Mouse (Mus musculus) retina, postnatal 7 days (tissue): ENCODE results near the gene Arl16.
A peak's percentile ranks its signal among the peaks of the same experiment; 100 is the strongest.

ENCODE experiments used
- DNase-seq: peaks from one replicate; pipeline ENCODE4 v3.0.0-alpha.2; 2012; ENCODE audit warnings: low read depth, low spot score

Arl16 gene

GRCm38 (mm10) chr11:120492024-120492877 lies 24.8 kb upstream of the Arl16 start:
- DNase-seq = no peak

GRCm38 (mm10) chr11:120491317-120492023 lies 24.1 kb upstream of the Arl16 start, which contains the start of gene Slc25a10:
TSS of gene Slc25a10 (plus strand) at chr11:120491840.
- DNase-seq = peak; percentile 77

DNA sequence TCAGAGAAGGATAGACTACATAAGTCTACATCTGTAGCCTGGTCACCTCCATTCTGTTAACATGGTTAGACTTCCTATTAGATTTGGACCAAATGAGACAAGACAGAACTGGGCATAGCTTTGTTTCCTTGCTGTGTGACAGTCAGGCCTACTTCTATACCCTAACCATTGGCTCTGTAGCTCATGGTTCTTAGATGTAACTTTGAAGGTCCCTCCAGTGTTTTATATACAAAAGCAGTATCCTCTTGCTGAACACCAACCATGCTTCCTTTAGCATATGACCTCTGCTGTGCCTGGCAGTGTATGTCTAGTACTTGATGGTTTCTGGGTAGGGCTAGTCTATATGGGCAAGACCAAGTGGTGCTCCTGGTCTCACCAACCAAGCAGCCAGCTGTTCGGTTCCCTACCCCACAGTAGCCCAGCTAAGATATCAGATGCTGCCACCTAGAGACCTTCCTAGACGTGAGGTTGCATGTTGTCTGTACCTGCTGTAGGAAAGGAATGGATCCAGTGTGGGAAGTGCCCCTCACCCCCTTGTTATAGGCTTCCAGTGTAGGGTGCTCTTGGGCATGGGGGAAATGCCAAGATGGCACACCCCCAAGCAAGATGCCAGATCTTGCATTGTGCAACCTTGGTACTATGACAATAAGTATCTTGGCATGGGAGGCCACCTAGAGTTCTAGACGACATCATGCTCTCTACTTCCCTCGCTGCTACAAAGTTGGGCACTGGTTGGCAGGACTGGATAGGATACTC lies 23.1 kb upstream of the Arl16 start:
- no peak for DNase-seq

DNA sequence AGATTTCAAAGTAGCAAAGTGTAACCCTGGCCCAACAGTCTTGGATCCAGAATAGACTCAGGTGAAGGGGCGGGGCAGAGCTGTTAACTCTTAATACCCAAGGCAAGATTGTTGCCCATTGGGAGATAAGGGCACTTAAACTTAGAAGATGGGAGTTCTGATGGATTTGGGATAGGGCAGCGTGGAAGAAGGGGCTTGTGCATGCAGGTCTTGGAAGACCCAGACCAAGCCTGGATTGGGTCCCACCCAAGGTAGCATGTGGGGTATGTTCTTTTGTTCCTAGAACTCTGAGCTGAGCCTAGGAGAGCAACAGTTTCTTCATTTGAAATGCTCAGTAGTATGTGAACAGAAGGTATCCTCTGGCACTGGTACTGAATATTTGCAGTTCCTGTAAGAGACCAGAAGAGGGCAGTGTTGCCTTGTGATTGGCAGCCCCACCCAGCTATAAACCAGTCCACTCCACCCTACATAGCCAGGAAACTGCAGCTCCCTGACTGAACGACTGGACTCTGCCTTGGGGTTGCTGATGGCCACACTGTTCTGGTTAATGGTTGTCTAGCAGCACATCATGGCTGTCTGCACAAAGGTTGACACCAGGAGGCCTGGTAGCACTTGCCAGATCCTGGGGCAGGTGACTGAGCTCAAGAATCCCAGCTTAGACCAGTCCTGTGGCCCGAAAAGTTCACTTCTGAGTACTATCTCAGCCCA lies 21.8 kb upstream of the Arl16 start:
- DNase-seq = peak; percentile 82

DNA sequence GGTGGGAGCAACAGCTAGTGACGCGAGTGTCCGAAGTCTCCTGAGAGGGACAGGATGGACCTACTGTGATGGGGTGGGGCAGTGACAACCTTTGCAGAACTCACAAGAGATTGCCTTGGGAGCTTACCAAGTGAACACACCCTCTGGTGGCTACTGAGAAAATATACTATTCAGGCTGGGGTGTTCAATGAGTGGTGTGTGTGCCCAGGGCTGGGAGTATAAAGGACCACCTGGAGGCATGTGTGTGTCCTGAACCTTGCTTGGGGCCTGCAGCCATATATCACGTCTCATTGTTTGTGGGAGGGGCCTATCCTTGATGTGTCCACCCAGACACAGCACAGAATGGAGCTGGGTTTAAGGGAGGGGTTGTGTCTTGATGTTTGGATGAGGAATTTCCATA lies 21.1 kb upstream of the Arl16 start:
- no peak for DNase-seq

DNA sequence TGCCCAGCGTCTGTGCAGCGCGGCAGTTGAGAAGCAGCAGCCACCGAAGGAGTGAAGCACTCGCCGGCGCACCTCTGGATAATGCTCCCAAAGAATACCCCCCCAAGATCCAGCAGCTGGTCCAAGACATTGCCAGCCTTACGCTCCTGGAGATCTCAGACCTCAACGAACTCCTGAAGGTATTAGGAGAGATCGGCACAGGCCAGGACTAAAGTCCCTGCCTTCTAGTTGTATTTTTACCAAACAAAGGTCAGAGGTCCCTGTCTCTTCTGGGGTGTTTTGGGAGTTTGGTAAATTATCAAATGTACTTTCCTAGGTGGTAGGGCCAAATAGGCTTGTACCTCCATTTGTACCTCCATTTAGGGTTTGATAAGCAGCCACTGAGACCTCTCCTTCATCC lies 17.8 kb upstream of the Arl16 start:
- no peak for DNase-seq

DNA sequence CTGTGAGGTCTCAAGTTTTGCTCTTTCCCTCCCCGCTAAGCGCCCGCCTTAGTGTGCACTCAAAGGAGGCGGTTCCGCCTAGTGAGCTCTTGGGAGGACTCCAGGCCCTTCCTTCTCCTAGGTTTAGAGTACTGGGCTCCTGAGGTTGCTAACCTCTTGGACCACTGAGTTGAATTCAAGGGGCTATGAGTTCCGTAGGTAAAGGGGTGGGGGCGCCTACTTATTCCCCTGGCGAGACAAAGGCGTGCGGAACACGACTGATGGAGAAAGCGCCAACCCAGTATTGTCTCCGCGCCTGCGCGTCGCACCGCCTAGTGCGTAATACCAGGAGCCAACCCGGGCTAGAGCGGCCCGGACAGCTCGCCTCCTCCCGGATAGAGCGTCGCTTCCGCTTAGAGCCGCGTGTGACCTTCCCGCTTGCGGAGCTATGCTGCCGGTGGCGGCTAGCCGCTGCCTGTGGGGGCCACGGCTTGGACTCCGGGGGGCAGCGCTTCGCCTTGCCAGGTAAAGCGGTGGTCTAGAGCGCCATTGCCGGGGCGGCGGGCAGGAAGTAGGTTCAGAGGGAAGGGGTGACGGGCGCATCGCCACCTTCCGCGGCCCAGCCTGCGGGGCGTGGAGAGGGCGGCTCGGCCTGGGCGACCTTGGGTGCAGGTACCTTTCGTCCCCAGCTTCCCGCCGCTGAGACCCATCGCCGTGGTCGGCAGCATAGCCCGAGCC lies 17.0 kb upstream of the Arl16 start, which contains the start of gene Mrpl12:
TSS of gene Mrpl12 (plus strand) at position 349 of the 717 bp plus-strand sequence.
- DNase-seq = peak; percentile 92

DNA sequence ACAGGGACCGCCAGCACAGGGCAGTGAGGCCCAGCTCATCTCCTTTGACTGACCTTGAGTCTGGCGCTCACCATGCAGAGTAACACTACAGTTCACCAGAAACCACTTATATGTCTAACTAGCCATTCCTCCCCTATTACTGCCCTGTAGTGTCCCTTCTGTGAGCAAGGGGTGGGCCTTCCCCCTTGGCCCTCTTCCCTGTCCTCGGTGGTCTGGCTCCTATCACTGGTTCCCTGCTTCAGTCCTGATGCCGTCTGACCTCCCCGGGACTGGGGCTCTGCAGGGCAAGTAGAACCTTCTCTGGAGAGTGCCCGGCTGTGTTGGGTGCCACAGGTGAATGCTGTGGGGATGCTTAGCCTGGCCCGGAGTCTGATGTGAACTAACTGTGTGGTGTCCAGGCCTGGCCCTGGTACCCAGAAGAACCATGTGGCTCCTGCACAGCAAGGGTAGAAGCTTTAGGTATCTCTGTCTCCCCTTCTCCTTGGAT lies 16.1 kb upstream of the Arl16 start:
- DNase-seq = no peak

DNA sequence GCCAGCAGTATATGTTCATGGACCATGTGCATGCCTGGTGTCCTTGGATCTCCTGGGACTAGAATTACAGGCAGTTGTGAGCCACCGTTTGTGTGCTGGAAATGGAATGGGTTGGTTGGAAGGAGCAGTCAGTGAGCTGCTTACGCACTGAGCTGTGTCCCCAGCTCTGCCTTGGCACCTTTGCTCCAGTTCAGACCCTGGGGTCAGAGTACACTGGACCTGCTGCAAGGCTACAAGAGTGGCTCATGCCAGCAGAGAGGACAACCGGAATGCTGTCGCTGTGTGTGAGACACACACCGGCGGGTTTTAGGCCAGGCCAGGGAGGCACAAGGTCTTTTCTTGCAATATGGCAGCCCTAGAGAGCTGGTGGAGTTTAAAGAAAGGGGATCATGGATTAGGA lies 4.6 kb upstream of the Arl16 start:
- DNase-seq = no peak

DNA sequence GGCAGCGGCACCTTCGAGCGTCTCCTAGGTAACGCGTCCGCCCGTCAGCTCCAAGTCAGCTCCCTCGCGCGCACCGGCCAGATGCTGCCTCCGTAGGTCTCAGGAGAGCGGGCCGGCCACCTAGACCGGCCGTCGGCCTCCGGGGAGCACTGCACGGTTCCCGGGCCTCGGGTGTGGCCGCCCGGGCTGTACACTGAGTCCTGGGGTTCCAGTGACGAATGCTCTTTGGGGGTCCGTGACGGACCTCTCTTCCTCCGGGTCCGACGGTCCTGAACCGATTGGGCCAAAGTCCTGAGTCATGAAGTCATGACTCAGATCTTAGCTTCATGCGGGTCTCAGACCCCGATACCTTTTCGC lies 307 bp upstream of the Arl16 start:
- no peak for DNase-seq

DNA sequence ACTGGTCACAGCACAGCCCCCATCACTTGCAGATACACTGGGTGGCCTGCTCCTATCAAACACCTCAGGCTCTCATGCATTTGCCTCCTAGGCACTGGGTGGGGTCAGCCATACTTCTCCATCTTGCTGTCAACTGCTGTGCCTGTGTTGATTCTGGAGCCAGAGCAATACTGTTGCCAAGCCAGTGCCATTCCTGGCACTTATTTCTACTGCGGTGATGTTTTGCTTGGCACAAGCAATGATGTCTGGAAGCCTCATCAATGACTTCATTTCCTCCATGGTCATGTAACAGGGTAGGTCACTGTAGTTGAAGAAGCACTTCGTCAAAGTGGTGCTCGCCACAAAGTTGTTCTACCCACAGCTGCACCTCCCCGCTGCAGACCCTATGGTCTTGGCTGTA lies 1.9 kb downstream of the Arl16 start:
- no peak for DNase-seq

DNA sequence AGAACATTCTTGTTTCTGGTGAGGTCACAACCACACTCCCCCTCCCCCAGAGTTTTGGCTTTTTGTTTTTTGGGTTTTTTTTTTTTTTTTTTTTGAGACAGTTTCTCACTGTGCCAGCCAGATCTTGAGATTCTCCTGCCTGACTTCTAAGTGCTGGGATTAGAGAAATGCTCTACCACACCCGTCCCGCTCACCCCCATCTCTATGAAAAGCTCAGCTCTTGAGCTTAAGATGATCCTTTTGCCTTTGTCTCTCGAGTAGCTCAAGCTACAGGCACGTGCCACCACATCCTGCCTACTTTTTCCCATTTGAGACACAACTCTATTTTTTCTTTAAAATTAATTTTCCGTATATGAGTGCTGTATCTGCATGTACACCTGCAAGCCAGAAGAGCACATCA lies 3.0 kb downstream of the Arl16 start:
- no peak for DNase-seq

DNA sequence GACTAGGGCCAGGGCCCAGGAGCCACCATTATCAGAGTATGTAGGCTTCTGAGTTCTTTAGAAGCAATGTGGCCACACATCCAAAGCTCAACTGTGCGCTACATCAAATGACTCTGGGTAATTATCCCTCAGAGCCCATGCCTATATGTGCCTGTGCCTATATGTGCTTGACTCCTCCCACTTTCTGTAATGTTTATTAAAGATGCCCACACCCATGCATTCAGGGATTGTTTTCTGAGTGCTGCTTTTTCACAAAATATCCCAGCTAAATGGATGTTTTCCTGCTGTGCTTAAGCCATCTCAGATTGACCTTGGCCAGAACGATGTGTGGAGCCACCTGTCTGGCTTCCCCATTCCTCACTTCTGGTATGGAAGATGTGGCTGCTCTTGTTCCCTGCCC lies 3.9 kb downstream of the Arl16 start:
- DNase-seq = no peak

- DNase-seq = no peak
Observed at GRCm38 (mm10) chr11:120458847-120459597, 8.4 kb downstream of the Arl16 start.

GRCm38 (mm10) chr11:120457772-120458751 lies 9.3 kb downstream of the Arl16 start, which contains the start of the genes Oxld1 and Ccdc137:
TSS of gene Oxld1 (minus strand) at chr11:120458068.
TSS of gene Ccdc137 (plus strand) at chr11:120458115.
- DNase-seq = peak; percentile 73

DNA sequence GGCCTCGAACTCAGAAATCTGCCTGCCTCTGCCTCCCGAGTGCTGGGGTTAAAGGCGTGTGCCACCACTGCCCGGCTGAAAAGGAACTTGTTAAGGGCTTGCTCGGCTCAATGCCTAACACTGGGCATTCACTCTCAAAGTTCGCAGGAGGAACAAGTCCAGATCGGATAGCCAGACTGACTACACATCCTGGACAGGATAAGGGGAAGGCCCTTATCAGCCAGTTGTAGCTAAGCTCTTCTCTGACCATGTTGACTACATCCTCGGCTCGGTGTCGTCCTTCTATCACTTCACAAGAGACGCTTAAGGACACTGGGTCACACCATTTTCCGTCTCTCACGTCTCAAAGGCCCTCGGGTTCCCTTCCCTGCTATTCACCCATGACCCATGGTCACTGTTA lies 10.0 kb downstream of the Arl16 start:
- no peak for DNase-seq

DNA sequence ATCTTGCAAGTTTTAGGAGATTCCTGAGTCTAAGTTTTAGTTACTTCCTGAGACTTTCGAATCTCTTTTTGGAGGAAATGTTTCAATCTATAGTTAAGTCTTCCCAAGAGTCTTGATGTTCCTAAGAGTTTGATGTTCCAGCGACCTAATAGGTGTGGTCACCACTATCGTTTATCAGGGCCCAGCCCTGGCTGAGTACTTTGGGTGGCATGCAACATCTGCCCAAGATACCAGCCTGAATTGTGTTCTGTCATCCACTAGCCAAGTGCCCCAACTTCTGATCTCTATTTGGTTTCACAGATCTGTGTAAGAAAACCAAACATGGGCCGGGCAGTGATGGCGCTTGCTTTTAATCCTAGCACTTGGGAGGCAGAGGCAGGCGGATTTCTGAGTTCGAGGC lies 12.0 kb downstream of the Arl16 start:
- no peak for DNase-seq

- no peak for DNase-seq
Observed at GRCm38 (mm10) chr11:120454965-120455364, 12.4 kb downstream of the Arl16 start.

GRCm38 (mm10) chr11:120453306-120453705 lies 14.1 kb downstream of the Arl16 start, which contains the start of gene Pde6g:
TSS of gene Pde6g (minus strand) at chr11:120453500.
- peak; percentile 51 for DNase-seq
